Mouse (Mus musculus) ZHBTc4 (cell line): Measurements from ENCODE around the gene Mst1.

ENCODE experiments used
- DNase-seq: peaks from one replicate; pipeline ENCODE4 v3.0.0-alpha.2; 2011; ENCODE audit warnings: low read depth, low spot score

Gene Mst1

DNA sequence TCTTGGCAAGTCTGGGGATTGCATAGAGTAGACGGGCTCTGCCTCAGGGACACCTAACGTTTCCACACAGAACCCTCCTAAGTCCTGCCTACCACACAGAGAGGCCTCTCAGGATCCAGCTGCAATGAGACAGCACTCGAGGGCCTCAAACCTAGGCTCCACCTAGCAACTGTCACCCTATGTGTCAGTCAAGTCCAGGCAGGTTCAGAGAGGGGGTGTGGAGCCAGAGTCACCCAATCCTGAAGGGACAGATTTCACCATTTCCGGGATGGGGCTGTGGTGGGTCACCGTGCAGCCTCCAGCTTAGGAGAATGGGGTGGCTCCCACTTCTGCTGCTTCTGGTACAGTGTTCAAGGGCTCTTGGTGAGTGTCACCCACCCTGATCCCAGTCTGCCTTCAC, at the start of gene Mst1:
Gene Mst1, plus strand, starts transcription at position 269 of the 400 bp plus-strand sequence.
- DNase-seq = peak; percentile 53

DNA sequence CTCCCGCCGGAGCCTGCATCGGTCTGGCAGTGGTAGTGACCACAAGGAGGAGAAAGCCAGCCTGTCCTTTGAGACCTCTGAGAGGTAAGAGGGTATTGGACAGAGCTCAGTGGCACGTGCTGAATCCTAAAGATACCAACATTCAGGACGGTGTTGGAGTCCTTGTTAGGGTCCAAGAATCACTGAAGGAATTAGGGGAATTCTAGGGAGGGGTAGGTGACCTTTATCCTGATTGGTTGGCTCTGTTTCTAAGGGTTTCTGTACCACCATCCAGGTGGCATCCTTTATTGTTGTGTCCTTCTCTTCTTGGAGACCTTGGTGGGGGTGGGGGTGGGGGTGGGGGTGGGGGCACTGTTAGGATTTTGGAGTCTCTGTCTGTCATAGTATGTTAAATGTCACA, 48.1 kb upstream of the Mst1 start:
- DNase-seq = peak; percentile 53

DNA sequence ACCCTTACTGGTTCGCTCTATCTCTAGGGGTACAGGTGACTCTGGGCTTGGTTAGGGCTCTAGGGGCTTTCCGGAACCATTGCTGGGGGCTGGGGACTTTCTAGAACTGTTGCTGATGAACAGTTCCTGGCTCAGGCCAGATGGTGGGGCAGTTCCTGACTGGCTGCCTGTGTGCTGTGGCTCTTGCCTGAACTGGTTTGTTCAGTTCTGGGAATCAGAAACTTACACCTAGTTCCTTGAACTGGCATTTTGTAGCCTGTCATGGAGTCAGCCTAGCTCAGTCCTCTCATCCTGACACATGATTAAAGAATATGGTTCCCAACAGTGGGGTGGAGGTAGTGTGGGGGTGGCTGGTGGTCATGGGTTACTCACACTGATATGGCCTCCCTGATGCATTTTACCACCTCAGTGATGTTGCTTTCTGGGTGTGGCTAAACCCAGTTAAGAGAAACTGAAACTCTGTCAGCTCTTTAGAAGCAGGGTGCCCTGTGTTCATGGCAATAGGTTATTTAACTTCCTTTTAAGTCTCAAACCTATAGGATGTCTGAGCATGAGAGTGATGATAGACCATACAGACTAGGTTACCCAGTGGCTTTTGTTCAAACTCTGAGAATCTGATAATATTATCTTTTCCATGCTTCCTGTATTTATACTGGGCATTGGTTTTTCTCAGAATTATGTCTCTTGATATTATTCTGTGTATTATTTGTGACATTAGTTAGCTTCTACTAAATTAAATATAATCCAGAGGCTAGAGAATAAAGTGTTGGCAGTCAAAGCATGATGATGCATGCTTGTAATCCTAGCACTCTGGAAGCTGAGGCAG, 44.7 kb upstream of the Mst1 start:
- peak; percentile 51 for DNase-seq

DNA sequence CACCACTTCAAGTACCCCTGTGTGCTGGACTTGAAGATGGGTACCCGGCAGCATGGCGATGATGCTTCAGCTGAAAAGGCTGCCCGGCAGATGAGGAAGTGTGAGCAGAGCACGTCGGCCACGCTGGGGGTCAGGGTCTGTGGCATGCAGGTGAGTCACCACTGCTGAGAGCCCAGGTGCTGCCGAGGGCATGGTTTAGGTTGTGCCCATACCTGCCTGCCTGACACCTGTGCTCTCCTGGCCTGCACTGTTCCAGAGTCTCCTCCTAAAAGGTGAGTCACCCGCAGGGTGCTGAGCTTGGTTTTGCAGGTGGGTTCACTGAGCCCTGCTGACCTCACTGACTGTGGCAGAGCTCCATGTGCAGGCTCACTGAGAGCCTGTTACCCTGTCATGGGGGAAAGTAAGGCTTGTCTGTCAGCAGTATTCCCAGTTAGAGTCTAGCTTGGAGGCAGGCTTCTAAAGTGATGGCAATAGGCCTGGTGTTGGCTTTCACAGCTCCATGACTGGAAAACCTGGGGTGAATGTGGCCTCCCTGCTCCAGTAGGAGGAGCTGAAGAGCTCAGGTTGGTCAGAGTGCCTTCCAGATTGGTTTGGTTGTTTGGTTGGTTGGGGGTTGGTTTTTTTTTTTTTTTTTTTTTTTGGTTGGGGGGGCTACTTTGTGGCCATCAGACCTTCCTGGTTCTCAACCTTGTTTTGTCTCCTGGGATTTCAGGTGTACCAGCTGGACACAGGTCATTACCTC, 35.3 kb upstream of the Mst1 start:
- peak; percentile 46 for DNase-seq

DNA sequence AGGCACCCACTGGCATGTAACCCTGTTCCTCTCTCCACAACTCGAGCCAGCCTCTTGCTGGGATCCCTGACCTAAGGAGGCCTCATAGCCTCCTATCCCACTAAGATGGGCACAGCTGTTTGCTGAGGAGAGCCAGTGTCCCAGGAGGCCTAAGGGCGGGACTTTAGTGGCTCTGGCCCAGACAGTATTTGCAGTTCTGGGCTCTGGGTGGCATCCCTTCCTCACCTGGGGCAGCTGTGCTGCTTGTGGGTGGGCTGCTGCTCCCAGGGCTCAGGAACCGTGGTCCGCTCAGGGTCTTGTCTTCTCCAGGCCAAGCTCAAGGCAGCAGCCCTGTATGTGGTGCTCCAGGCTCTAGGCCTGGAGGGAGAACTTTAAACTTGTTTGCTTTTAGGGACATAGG, 33.7 kb upstream of the Mst1 start:
- no peak for DNase-seq

DNA sequence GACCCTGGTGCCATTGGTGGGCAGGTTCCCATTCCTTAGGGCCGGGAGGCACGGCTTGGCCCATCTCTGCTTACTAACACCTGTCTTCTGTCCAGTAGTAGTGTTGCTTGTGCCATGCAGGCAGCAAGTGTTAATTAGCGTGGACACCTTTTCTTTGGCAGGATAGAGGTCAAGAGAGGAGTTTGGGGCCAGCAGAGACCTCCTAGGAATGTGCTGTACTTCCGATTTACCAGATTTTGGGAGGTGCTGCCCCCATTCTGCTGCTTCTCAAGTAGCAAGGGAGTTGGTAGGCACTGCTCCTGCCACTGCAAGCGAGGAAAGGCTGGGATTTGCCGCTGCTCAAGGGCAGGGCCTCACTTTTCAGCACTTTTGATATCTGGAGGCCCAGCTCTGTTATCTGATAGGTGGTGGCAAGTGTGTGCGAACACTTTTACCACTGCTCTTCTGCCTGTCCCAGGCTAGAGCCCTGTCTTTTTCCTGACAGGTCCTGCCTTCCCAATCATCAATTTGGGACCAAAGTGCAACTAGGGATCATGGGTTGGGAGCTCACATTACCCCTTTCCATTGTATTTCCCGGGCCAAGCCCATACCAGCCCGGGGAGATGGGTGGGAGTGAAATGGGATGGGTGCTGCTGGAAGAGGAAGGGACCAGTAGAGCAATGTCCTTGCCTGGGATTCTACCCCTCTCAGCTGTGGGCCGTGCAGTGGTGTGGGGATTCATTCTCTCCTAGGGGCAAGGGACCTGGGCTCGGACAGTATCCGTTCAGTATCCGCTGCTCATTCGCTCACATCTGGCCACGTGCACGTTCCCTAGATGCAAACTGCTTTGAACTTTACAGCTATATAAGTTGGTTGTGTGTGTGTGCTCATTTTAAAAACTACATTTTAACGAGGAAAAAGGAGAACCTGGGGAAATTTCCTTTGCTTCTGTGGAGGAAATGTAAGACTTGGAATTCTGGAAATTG, 32.4 kb upstream of the Mst1 start:
- DNase-seq = no peak

DNA sequence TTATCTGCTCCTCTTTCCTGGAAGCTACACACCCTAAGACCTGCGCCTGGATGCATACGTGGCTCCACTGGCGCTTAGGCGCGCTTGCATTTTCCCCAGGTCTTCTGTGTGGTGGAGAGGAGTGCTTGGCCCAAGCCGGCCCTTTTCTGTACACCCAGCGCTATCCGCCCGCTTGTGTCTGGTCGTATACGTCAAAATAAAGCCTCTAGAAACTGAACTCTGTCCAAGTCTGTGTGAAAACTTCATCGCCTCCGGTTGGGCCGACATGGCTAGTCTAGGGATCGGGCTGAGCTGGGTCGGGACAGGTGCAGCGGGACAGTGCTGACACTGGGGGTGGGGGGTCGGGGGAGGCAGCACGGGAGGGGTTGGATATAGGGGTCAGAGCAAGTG, 31.7 kb upstream of the Mst1 start:
- no peak for DNase-seq

DNA sequence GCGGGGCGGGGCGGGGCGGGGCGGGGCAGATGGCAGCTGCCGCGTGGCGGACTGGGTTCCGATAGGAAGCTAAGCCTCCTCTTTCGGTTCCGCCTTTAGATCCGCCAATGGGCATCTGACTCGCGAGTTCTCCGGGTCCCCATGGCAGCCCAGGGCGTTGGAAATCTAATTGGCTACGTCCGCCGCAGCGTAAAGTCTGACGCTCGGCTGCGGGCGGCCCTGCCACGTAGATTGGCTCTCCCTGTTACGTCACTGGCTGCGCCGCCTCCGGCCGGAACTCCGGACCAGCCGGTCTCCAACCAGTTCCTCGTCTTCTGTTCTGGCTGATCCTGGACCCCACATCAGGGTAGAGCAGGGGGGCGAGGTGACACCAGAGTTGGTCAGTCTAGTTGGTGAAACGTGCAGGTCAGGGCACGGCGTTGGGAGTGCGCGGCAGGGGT, 31.2 kb upstream of the Mst1 start, which contains the start of gene Gmppb:
Gene Gmppb, plus strand, starts transcription at position 227 of the 440 bp plus-strand sequence.
- DNase-seq = peak; percentile 99

DNA sequence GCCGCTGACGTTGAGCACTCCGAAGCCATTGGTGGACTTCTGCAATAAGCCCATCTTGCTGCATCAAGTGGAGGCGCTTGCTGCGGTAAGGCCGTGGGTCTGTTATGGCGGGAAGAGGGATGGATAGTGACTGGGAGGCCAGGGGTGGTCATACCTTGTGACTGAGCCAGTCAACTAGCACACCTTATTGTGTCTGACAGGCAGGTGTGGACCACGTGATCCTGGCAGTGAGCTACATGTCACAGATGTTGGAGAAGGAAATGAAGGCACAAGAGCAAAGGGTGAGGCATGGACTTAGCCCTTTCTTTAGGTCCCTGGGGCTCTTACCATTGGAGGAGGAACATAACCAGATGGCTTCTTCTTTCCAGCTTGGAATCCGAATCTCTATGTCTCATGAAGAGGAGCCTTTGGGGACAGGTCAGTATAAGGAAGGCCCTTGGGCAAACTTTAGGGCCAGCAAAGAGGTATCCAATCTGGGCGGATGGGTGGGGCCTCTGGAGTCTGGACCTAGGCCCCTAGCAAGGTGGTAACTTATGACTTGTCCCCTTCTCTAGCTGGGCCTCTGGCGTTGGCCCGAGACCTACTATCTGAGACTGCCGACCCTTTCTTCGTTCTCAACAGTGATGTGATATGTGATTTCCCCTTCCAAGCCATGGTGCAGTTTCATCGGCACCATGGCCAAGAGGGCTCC, 30.5 kb upstream of the Mst1 start:
- no peak for DNase-seq

DNA sequence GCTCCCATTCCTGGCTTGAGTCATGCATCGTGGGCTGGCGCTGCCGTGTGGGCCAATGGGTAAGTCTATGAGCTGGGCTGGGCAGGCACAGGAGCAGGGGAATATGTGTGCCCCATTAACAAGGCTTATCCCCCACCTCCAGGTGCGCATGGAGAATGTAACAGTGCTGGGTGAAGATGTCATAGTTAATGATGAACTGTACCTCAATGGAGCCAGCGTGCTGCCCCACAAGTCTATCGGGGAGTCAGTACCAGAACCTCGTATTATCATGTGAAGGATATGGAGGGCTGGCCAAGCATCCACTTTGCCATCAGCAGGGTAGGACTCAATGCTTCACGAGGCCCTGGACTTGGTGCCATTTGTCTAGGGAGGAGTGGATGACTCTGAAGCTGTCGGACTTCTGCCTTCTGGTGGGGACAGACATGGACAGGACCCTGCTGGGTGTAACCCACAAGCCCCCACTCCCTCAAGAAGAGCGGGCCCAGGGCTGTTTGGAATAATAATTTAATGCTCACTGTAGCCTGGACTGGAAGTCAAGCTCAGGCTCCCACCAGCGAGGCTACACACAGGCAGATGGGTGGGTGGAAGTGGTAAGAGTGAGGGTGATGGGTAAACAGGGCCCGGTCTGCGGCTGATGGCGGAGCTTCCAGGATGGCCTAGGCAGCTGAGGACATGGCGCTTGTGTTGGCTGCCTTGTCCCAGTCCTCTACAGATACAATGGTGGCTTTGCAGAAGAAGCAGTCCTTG, 28.9 kb upstream of the Mst1 start:
- no peak for DNase-seq

DNA sequence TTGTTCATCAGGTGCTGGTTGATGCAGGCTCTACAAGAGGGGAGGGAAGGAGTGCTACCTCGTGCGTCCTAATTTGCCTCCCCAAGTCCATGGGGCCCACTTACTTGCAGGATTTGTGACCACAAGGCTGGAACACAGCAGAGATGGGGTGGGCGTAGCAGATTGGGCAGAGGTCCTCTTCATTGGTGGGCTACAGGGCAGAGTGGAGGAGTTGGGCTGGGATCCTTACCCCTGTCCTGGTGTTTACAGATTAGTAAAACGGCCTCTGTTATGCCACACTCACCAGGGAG, 28.4 kb upstream of the Mst1 start:
- DNase-seq = no peak

DNA sequence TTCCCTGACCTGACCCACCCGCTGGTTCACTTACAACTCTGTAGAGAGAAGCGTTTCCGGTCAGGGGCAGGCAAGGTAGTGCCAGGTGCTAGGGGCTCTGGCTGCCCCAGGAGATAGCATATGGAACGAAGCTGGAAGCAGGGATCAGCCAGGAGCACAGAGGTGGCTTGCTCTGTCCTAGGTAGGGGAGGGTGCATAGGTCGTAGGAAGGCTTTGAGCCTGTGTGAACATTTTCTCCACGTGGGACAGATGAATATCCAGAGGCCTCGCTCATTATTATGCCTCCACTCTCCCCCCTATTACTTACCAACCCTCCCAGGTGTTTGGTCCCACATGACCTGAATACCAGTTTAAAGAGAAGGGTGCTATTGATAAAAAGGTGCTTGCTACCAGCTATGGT, 27.8 kb upstream of the Mst1 start:
- DNase-seq = no peak

DNA sequence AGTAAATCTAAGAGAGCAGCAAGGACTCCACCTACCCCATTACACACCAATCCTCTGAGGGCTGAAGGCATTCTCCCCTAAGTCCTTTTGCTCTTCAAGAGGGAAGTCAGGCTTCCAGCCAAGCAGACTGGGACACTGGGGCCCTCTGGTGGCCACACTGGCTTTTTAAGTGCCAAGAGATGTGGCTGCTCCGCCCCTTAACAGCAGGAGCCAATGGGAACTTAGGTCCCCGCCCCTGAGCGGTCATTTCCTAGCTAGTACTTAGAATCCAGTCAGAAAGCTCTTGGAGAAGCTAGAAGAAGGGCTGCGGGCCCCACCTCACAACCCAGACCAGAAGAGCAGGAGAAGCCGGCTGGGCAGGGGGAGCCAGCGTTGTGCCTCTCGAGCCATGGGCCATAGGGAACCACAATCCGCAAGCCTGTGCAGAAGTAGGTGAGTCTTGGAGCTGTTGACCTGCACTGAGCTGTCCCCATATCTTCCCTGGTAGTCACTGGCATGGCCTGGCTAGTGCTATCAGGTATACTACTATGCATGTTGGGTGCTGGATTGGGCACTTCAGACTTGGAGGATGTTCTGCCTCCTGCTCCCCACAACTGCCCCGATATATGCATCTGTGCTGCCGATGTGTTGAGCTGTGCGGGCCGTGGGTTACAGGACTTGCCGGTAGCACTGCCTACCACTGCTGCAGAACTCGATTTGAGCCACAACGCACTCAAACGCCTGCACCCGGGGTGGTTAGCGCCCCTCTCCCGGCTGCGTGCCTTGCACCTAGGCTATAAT, 27.2 kb upstream of the Mst1 start, which contains the start of gene Amigo3:
Gene Amigo3, plus strand, starts transcription at position 275 of the 780 bp plus-strand sequence.
- DNase-seq = peak; percentile 98

DNA sequence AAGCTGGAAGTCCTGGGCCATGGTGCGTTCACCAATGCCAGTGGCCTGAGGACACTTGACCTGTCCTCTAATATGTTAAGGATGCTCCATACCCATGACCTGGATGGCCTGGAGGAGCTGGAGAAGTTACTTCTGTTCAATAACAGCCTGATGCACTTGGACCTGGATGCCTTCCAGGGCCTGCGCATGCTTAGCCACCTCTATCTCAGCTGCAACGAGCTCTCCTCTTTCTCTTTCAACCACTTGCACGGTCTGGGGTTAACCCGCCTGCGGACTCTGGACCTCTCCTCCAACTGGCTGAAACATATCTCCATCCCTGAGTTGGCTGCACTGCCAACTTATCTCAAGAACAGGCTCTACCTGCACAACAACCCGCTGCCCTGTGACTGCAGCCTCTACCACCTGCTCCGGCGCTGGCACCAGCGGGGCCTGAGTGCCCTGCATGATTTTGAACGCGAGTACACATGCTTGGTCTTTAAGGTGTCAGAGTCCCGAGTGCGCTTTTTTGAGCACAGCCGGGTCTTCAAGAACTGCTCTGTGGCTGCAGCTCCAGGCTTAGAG, 26.5 kb upstream of the Mst1 start:
- DNase-seq = no peak

DNA sequence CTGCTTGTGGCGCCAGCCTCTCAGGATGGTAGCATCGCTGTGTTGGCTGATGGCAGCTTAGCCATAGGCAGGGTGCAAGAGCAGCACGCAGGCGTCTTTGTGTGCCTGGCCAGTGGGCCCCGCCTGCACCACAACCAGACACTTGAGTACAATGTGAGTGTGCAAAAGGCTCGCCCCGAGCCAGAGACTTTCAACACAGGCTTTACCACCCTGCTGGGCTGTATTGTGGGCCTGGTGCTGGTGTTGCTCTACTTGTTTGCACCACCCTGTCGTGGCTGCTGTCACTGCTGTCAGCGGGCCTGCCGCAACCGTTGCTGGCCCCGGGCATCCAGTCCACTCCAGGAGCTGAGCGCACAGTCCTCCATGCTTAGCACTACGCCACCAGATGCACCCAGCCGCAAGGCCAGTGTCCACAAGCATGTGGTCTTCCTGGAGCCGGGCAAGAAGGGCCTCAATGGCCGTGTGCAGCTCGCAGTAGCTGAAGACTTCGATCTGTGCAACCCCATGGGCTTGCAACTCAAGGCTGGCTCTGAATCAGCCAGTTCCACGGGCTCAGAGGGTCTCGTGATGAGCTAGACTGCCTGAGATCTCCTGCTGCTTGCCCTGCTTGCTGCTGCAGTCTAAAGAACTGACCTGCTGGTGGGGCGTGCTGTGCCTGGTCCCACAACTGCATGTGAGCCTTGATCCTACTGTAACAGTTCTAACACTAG, 25.8 kb upstream of the Mst1 start:
- peak; percentile 34 for DNase-seq

DNA sequence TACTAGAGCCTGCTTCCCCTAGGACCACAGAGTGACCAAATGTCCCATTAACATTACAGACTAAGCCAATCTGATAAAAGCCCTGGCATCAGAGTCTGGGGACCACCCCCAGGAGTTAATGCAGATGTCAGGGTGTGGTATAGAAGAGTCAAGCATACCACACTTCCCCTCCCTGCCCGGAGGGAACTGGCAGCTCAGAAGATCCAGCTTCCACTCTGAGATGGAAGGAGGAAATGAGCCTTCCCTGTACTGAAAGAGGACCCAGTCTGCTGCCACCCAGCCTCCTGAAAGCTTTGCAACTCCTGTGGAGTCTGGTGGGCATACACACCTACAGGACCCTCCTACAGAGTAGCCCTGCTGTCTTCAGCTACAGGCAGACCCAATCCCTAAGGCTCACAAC, 25.2 kb upstream of the Mst1 start:
- DNase-seq = peak; percentile 57

DNA sequence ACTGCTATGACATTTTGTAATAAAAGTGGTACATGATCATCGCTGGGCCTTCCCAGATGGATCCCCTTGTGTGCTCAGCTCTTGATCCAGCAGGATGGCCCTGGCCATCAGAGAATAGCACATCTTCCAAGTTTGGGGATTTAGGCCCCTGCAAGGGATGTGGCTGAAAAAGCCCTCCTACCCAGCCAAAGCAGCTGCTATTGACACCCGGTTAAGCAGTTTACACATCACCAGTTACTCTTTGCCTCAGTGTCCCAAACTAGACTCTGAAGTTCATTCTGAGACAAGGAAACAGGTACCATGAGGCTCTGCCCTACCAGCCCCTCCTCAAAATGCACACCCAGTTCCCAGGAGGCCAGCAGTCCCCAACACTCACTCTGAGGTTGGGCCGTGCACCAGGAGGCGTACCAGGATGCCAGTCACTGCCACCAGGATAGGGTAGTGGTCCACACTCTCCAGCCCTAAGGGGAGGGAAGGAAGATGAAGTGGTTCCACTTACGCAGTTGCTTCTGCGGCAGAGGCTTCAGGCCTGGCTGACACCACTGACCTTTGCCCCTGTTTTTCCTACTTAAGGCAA, 24.5 kb upstream of the Mst1 start:
- DNase-seq = no peak
